In the genomic region with DNA sequence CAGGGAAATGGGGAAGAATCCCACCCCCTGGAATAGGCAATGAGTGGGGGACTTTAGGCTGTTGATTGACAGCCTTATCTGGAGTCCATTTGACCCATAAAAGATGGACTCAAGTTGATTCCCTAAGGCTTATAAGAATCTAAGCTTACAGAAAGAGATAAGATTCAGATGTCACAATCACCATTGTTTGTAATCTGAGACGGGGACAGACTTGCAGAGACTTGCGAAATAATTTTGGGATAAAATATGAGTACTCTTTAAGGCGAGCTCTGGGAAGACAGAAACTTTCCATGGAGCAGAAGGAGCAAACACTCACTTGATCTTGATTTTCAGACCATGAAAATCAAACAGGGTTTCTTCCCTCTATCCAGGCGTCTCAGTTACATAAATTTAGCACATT, we compare ENCODE assay signal across 22 mouse cellular contexts.
"Had no signal": no experiment of that assay in that cellular context is flagged by ENCODE, and none has a peak within 500 bp of the region (broad histone marks: within the 10 kb centered on the region; RNA-seq: fewer than 3 reads in every experiment).

No protein-coding gene starts in this region.

- H3K9me3 ChIP-seq: limb, embryonic 12.5 days; limb, embryonic 15.5 days; neural tube, embryonic 12.5 days; neural tube, embryonic 15.5 days had no signal

- H3K27me3 ChIP-seq: limb, embryonic 12.5 days; neural tube, embryonic 15.5 days had no signal

- H3K4me1 ChIP-seq: limb, embryonic 12.5 days; limb, embryonic 15.5 days; neural tube, embryonic 12.5 days; neural tube, embryonic 15.5 days had no signal

- H3K4me3 ChIP-seq: limb, embryonic 12.5 days; limb, embryonic 15.5 days; neural tube, embryonic 12.5 days; neural tube, embryonic 15.5 days had no signal

- ATAC-seq: intestine, embryonic 16.5 days; liver, postnatal 0 days had no signal

- H3K4me2 ChIP-seq: limb, embryonic 12.5 days; limb, embryonic 15.5 days; liver, embryonic 11.5 days; midbrain, embryonic 11.5 days; neural tube, embryonic 12.5 days; neural tube, embryonic 15.5 days had no signal

- H3K9ac ChIP-seq: limb, embryonic 12.5 days; limb, embryonic 15.5 days; liver, embryonic 14.5 days; liver, postnatal 0 days; neural tube, embryonic 12.5 days; neural tube, embryonic 15.5 days had no signal

- H3K36me3 ChIP-seq: limb, embryonic 12.5 days; limb, embryonic 15.5 days; neural tube, embryonic 12.5 days; neural tube, embryonic 15.5 days had no signal

- DNase-seq: kidney, adult 2 months; kidney, postnatal 10 days; kidney, postnatal 36 days; left cerebral cortex, postnatal 4 days; liver, postnatal 0 days; lung, postnatal 36 days; midbrain, embryonic 14.5 days; right cerebral cortex, adult 18-20 months; right cerebral cortex, postnatal 14 days; right cerebral cortex, postnatal 4 days; thymus, adult 2 months; thymus, postnatal 14 days; thymus, postnatal 4 days had no signal

- H3K27ac ChIP-seq: limb, embryonic 12.5 days; limb, embryonic 15.5 days; liver, embryonic 14.5 days; neural tube, embryonic 12.5 days; neural tube, embryonic 15.5 days; stomach, postnatal 0 days had no signal
